Mouse (Mus musculus): ENCODE data around the gene Unc79.

- TF ChIP-seq CTCF (IDR thresholded peaks at IDR 0.05; ENCODE audit: low read depth) (no peak), EP300 (IDR thresholded peaks at IDR 0.05; ENCODE audit: low read depth) (no peak)
Observed at GRCm38 (mm10) chr12:103168892-103169291, 220.2 kb downstream of the Unc79 start.
